Mouse (Mus musculus) left cerebral cortex, adult 18-20 months (tissue): ENCODE data around the gene Pgpep1. TPM values are rescaled to one million over a fixed set of nuclear protein-coding genes. Genes with fewer than 3 reads are reported as not detected.

Experiments used
- DNase-seq, 2 experiments: peaks; one replicate each; pipeline ENCODE4 v3.0.0; 2021 to 2022; ENCODE audit warnings: low spot score in 2 of 2, mixed read lengths in 1 of 2
- total RNA-seq, 2 experiments: library from RNA; stranded (reverse); gene quantifications; 2 replicates each; pipeline ENCODE4 v1.2.3; 2021

Gene Pgpep1
- total RNA-seq, 2 experiments from 2014 or later: 11.6 to 17.9 TPM

DNA sequence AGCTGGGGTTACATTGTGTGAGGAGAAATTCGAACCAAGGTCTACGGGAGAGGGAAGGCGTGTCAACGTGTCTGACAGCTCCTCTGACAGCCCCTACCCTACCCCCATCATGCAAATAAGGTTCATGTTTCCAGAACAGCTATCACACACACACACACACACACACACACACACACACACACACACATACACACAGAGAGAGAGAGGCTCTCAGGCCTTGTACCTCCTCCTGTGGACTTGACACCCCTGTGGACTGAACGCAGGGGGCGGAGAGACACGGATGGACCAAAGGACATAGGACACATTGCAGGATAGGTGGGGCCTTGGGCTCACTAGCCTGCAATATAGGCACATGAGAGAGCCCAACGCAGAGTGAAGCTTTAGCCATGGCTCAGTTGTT lies 23.4 kb downstream of the Pgpep1 start:
- DNase-seq: no peak

GRCm38 (mm10) chr8:70635527-70635926 lies 24.7 kb downstream of the Pgpep1 start:
- no peak for DNase-seq

DNA sequence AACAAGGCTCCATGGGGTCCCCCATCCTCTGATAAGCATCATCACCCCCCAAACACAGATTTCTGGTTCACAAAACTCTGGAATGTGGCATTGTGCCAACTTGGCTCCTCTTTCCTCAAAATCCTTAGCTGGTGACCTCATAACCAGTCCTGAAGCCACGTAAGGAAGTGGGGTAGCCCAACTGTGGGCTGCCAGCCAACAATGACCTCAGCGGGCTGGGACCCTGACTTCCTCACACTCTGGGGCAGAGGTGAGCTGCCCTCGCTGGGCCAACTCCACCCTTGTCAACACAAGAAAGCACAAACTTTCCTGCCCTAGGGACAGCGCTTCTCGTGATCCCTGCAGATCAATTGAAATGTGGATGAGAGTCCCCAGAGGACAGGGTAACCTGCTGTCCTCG lies 26.1 kb downstream of the Pgpep1 start:
- DNase-seq: no peak

DNA sequence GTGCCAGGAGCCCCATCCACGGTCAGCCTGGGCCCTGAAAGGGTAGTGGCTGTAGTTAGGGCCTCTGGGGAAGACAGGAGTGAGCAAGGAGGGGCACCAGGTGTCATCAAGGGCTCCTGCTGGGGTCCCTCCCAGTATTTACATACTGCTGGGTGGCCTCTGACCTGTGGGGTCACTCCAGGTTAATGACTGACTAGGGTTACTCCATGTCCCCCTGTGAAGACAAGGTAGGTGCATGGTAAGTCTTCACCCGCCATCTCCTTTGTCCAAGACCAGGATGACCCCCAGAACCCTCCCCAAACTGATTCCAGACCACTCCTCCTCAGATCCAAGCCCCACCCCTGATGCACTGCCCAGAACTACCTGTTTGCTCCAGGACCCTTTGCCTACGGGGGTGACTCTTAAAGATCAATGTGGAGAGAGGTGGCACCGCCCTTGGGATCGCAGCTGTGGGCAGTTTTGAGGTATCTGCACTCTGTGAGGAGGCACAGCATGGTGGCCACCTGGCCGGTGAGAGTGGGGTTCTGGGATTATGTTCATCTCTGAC lies 27.8 kb downstream of the Pgpep1 start, which contains the start of gene Gdf15:
Gdf15 (minus strand) TSS at position 111 of the 547 bp plus-strand sequence.
- DNase-seq: no peak

DNA sequence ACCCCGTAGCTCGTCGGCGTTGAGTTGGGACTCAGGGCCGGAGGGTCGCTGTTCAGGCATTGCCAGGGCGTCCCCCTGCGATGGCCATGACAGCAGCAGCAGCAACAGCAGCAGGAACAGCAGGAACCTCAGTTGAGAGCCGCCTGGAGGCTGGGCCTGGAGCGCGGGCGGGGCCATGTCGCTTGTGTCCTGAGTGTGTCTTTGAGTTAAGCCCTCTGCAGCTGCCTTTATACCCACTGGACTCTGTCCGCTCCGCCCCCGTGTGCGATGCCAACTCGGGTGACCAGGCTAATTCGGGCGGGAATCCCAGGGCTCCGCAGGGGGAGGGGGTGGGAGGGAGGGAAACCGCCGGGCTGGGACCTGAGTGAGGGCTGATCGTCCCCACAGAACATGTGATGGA lies 28.8 kb downstream of the Pgpep1 start:
- DNase-seq: no peak

- DNase-seq: no peak
Measured at GRCm38 (mm10) chr8:70630532-70631381, 29.4 kb downstream of the Pgpep1 start.

GRCm38 (mm10) chr8:70629574-70630531 lies 30.3 kb downstream of the Pgpep1 start:
- DNase-seq: peak; percentile 82 to 91

DNA sequence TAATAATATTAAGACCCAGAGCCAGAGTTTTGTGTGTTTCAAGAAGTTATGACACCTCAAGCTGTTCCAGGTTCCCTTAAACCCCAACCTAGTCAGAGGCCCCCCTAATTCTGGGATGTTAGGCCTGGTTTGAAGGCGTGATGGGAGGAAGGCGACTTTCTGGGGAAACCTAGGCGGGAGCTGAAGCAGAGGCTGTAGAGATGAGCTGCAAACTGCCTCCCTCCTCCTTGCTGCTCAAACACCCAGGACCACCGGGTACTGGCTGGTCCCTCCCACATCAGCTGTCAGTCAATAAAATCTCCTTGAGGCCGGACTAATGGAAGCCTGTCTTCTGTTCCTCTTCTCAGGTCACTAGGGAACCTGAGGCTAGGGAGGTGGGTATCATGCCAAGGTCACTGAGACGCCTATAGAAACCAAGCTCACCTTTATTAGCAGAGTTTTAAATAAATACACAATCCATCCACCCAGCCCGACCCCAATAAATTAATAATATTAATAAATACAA lies 31.1 kb downstream of the Pgpep1 start:
- DNase-seq: no peak

DNA sequence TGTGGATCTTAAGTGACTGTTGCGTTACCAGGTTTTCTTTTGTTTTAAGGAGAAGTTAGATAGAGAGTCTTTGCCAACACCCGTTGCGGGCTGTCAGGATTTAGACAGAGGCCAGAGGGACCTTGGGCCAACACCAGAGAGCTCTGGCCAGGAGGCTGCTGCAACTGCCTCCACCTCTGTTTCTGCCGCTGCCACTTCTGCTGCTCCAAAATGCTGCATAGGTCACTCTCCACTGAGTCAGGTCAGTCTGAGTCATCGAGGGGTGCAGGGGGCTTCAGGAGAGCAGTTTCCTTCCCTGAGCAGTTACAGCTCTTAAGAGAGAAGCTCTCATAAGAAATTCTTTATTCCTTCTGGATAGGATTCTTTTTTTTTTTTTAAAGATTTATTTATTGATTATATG lies 33.1 kb downstream of the Pgpep1 start:
- no peak for DNase-seq

- no peak for DNase-seq
Measured at GRCm38 (mm10) chr8:70625104-70625503, 35.1 kb downstream of the Pgpep1 start.

DNA sequence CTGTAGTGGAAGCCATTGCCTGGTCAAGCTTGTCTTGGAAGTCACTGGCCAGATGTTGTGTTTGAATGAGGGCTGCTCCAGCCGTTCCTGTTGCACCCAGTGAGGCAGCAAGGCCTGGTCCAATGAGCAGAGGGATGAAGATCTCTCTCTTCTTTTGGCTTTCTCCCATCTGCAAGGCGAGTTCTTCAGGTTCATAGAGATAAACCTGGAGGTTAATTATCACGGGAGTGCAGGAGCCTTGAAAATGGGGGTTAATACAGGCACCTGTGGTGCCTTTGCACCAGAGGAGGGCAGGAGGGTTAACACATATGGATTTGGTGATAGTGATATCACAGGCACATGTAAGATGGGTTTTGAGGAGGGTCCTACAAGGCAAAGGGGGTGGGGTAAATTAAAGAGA lies 38.0 kb downstream of the Pgpep1 start:
- no peak for DNase-seq

DNA sequence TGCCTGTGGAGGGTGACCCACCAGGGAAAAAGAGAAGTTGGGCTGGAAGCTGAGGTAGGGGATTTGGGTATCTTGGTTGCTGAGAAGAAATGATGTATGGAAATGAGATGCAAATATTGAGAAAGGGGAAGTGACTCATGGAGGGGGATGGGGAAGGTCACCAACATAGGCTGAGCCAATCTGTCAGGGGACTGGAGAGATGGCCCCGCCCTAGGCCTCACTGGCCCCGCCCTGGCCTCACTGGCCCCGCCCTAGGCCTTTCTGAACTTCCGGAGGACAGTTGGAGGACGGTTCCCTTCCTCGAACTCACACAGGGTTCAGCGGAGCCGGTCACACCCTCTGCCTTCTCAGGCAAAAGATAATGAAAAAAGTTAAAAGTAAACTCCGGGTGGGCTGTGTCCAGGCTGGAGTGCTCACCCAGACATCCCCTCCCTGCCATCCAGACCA lies 41.3 kb downstream of the Pgpep1 start:
- DNase-seq: no peak

DNA sequence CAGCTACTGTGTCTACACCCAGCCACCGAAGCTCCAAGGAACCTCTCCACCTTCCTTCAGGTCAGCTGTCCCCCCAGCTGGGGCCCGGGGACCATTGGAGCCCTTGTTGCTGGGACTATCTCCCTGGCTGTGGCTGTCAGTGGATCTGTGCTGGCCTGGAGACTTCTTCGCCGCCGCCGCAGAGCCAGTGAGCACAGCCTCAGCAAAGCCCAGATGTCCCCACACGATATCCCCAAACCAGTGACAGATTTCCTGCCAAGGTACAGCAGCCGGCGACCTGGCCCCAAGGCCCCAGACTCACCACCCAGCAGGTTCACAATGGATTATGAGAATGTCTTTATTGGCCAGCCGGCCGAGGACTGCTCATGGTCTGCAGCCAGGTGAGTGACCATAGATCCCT lies 42.2 kb downstream of the Pgpep1 start:
- no peak for DNase-seq

- no peak for DNase-seq
Measured at GRCm38 (mm10) chr8:70616645-70617044, 43.5 kb downstream of the Pgpep1 start.

DNA sequence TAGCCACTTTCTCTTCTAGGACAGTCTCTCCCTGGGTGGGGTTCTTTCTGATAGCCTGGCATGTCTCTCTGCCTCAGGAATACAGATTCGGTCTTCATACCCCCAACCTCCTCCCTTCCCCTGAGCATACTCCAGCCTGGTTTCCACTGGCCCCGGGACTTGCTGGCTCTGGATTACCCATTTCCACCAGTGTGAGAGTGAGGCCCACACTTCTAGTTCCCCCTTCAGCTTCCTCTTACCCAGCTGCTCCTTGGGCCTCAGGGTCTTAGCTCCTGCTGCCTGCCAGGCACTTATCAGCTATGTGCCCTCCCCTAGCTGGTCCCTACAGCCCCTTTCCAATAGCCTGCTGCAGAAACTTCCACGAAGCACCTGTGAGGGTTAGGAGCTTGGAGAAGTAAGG lies 44.3 kb downstream of the Pgpep1 start, which contains the start of gene Lrrc25:
Lrrc25 (plus strand) TSS at position 262 of the 400 bp plus-strand sequence.
- no peak for DNase-seq

- no peak for DNase-seq
Measured at GRCm38 (mm10) chr8:70615281-70615680, 44.9 kb downstream of the Pgpep1 start.

DNA sequence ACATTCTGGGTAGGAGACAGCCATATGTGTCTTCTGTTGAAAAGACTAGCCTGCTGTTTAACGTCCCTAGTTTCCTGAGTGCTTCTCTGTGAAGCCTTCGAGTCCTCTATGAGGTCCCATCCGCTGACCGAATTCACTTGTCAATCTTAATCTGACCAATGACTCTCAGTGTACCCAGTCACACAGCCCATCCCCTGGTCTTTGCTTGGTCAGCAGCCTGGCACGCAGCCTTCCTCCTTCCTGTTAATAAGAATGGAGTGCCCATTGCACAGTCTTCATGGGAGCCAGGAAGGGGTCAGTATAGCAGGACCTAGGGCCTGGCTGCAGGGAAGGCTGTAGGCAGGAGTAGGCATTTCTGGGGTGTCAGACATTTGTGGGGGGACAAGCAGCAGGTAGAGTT lies 45.7 kb downstream of the Pgpep1 start:
- DNase-seq: no peak

GRCm38 (mm10) chr8:70613763-70614162 lies 46.4 kb downstream of the Pgpep1 start:
- DNase-seq: no peak

DNA sequence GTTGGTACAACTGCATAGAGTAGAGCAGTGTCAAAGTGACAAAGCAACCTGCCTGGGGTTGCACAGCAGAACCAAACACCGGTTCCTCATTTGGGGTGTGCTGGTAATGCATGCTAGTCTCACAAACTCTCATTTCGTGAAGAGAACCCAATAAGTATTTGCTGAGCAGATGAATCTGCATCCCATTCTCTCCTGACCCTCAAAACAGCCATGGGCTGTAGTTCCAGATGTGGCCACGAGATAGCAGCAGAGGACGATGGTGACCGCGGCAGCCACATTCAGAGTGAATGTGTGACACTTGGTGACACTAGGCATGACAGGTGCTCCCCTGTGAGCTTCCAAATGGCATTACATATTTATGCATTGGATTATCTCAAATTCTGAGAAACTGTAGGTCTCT lies 48.3 kb downstream of the Pgpep1 start:
- DNase-seq: peak; percentile 88 to 92

DNA sequence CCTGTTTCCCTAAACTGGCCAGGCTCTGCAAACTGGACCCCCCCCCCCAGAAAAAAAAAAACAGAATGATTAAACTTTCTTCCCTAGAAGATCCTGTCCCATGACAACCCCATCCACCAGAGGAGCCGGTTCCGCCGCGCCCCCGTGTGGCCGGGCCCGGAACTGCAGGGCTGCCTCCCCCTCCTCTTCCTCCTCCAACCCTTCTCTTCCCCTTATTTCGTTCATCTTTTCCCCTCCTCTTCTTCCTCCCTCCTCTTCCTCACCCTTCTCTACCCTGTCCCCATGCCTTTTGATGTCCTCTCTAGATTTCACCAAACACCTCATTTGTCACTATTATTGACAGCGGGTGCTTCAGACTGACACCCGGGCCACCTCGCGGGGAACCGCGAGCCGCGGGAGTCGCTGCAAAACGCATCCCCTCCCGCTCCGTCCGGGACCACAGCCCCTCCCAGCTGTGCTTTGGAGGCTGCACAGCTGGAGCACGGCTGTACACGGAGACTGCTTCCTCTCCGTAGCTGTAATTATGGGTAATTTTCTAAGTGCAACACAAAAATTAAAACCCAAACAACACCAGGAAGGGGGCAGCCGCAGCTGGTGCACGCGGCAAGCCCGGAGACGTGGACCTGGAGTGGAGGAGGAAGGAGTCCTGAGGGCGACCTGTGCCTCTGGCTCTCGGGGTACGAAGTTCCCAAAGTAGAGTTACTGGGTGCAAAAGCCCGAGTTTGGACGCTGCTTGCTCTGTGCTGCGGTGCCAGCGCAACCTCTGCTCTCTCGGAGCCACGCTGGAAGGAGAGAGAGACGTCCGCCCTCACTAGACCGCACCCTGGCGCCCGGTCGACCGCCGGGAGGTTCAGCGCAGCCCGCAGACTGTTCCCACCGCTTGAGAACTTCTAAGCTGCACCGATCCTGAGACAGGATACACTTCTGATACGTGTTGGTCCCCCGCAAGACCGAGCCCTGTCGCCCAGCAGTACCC lies 49.1 kb downstream of the Pgpep1 start:
- DNase-seq: peak in 1 of 2 experiments; percentile 75
